Mouse (Mus musculus): ENCODE data around the gene Prune1. TPM values are rescaled to one million over a fixed set of nuclear protein-coding genes. Genes with fewer than 3 reads are reported as not detected.
A peak's percentile ranks its signal among the peaks of the same experiment; 100 is the strongest.

The Prune1 gene
- polyA plus RNA-seq, 2 experiments, result 21.8 to 31.5 TPM

DNA sequence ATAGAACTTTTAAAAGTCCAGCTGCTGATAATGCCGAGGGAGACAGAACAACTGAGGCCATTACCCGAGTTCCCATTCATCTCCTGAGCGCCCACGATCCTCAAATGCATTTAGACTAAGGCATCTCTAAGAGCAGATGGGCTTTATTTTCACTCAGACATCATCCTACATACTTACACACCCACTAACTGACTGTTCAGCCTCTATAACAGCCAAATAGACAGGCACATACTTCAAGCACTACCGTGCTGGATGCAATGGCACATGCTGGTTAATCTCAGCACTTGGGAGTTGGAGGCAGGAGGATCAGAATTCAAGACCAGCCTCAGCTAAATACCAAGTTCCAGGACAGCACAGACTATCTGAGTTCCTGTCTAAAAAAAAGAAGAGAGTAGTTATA lies 12.1 kb downstream of the Prune1 start:
- Histone ChIP-seq H3K4me1 (ENCODE audit: control insufficient read depth, insufficient read depth, low read length) (no peaks in the 10 kb centered on the region), H3K36me3 (ENCODE audit: control insufficient read depth, insufficient read depth, low read length) (peaks cover 35% of the 10 kb centered on the region), H3K9me3 (ENCODE audit: control insufficient read depth, low read length) (no peaks in the 10 kb centered on the region), H3K4me3 (replicated peaks; ENCODE audit: low read length) (no peak overlapping the region), H3K4me2 (replicated peaks; ENCODE audit: low read depth, low read length, severe bottlenecking) (no peak overlapping the region), H3K27ac (replicated peaks; ENCODE audit: low read depth, low read length) (no peak overlapping the region), H3K9ac (ENCODE audit: low read depth, low read length, severe bottlenecking) (no peak overlapping the region), H3K27me3 (ENCODE audit: control insufficient read depth, insufficient read depth, low read length) (no peaks in the 10 kb centered on the region)
- DNase-seq (ENCODE audit: low spot score) (no peak), ATAC-seq (ENCODE audit: low FRiP score, low read depth) (no peak)
- 90% methylated on average over 5 of the region's 5 CpGs for WGBS
- TF ChIP-seq POLR2A (IDR thresholded peaks at IDR 0.05; ENCODE audit: borderline replicate concordance, extremely low read depth, insufficient read depth, insufficient read length), result no peak

- Histone ChIP-seq H3K27me3 (ENCODE audit: control insufficient read depth, insufficient read depth, low read length) (no peaks in the 10 kb centered on the region), H3K4me2 (replicated peaks; ENCODE audit: low read depth, low read length, severe bottlenecking) (no peak overlapping the region), H3K36me3 (ENCODE audit: control insufficient read depth, insufficient read depth, low read length) (peaks cover 50% of the 10 kb centered on the region), H3K9me3 (ENCODE audit: control insufficient read depth, low read length) (no peaks in the 10 kb centered on the region), H3K4me1 (ENCODE audit: control insufficient read depth, insufficient read depth, low read length) (no peaks in the 10 kb centered on the region), H3K4me3 (replicated peaks; ENCODE audit: low read length) (no peak overlapping the region), H3K27ac (replicated peaks; ENCODE audit: low read depth, low read length) (no peak overlapping the region), H3K9ac (ENCODE audit: low read depth, low read length, severe bottlenecking) (no peak overlapping the region)
- DNase-seq (ENCODE audit: low spot score) (no peak), ATAC-seq (ENCODE audit: low FRiP score, low read depth) (no peak)
- no peak for TF ChIP-seq POLR2A (IDR thresholded peaks at IDR 0.05; ENCODE audit: borderline replicate concordance, extremely low read depth, insufficient read depth, insufficient read length)
Observed at GRCm38 (mm10) chr3:95267855-95268254, 14.0 kb downstream of the Prune1 start.

DNA sequence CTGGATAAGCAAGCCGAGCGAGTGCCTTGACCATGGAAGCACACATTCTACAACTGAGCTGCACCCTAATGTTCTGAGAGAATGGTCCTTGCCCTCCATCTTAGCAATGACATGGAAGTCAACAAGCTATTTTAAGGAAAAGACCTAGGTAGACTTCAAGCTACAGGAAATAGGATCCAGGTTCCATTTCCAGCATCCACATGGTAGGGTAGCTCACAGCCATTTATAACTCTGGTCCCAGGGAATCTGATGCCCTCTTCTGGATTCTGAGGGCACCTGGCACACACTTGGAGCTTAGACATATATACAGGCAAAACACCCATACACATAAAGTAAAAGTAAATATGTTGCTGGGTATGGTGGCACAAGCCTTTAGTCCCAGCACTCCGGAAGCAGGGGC lies 15.8 kb downstream of the Prune1 start:
- no peaks in the 10 kb centered on the region for H3K4me1 ChIP-seq (ENCODE audit: control insufficient read depth, insufficient read depth, low read length)
- no peak for TF ChIP-seq POLR2A (IDR thresholded peaks at IDR 0.05; ENCODE audit: borderline replicate concordance, extremely low read depth, insufficient read depth, insufficient read length)
- H3K4me2 ChIP-seq (replicated peaks; ENCODE audit: low read depth, low read length, severe bottlenecking), result no peak overlapping the region
- ATAC-seq (ENCODE audit: low FRiP score, low read depth), result no peak
- DNase-seq (ENCODE audit: low spot score), result no peak
- H3K36me3 ChIP-seq (ENCODE audit: control insufficient read depth, insufficient read depth, low read length), result peaks cover 65% of the 10 kb centered on the region
- H3K27ac ChIP-seq (replicated peaks; ENCODE audit: low read depth, low read length), result no peak overlapping the region
- WGBS, result 94% methylated on average over 3 of the region's 3 CpGs
- H3K9ac ChIP-seq (ENCODE audit: low read depth, low read length, severe bottlenecking), result no peak overlapping the region
- no peak overlapping the region for H3K4me3 ChIP-seq (replicated peaks; ENCODE audit: low read length)
- no peaks in the 10 kb centered on the region for H3K9me3 ChIP-seq (ENCODE audit: control insufficient read depth, low read length)
- no peaks in the 10 kb centered on the region for H3K27me3 ChIP-seq (ENCODE audit: control insufficient read depth, insufficient read depth, low read length)

DNA sequence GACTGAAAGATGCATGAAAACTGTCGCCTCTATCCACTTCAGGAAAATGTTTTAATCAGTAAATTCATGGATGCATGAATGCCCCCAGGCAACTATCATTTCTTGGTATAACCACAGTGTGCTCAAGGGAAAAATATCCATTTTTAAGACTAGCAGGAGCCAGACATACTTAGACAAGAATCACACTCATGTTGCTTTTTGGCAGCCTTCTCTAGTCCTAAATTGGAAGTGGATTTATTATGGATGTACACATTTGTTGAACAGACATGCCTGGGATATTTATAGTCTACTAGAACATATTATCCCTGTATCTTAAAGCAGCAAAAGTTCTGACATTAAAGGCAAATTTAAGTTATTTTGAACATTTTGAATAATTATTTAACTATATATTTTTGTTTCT lies 17.2 kb downstream of the Prune1 start:
- H3K36me3 ChIP-seq (ENCODE audit: control insufficient read depth, insufficient read depth, low read length), result peaks cover 76% of the 10 kb centered on the region
- H3K27ac ChIP-seq (replicated peaks; ENCODE audit: low read depth, low read length), result no peak overlapping the region
- H3K9me3 ChIP-seq (ENCODE audit: control insufficient read depth, low read length), result no peaks in the 10 kb centered on the region
- no peaks in the 10 kb centered on the region for H3K27me3 ChIP-seq (ENCODE audit: control insufficient read depth, insufficient read depth, low read length)
- H3K4me1 ChIP-seq (ENCODE audit: control insufficient read depth, insufficient read depth, low read length), result no peaks in the 10 kb centered on the region
- TF ChIP-seq POLR2A (IDR thresholded peaks at IDR 0.05; ENCODE audit: borderline replicate concordance, extremely low read depth, insufficient read depth, insufficient read length), result no peak
- H3K4me2 ChIP-seq (replicated peaks; ENCODE audit: low read depth, low read length, severe bottlenecking), result no peak overlapping the region
- DNase-seq (ENCODE audit: low spot score), result no peak
- no peak overlapping the region for H3K4me3 ChIP-seq (replicated peaks; ENCODE audit: low read length)
- no peak for ATAC-seq (ENCODE audit: low FRiP score, low read depth)
- no peak overlapping the region for H3K9ac ChIP-seq (ENCODE audit: low read depth, low read length, severe bottlenecking)
- 88% methylated on average over 1 of the region's 1 CpGs for WGBS

DNA sequence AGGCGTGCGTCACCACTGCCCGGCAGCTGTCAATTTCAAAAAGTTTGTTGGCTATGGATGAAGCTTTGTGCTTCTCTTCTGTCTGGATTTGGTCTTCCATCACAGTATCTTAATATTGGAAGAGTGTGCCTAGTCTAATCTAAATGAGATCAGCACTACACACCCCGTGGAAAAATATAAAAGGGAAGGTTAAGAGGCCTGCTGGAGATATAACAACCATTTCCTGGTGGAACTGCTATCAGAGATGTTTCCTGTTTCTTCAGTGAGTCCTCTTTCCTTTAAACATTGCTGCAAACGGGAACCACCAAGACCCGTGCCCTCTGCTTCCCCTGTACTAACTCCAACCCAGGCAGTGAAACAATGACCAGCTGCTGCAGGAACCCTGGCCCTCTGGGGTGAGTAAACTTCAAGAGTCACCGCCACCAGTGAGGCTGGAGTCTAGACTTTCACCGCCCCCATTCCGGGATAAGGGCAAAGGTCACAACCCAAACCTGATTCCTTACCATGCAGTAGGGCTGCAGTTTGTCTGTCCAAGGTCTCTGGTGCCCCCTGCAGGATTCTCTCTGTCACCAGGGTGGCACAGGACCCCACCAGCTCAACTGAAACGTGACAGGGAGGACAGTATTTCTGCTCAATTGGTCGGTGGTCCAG lies 18.7 kb downstream of the Prune1 start:
- peak; percentile 62; the same call in 1 of the 2 replicates for ATAC-seq (ENCODE audit: low FRiP score, low read depth)
- DNase-seq (ENCODE audit: low spot score), result peak; percentile 58
- Histone ChIP-seq H3K27me3 (ENCODE audit: control insufficient read depth, insufficient read depth, low read length) (no peaks in the 10 kb centered on the region), H3K4me1 (ENCODE audit: control insufficient read depth, insufficient read depth, low read length) (no peaks in the 10 kb centered on the region), H3K36me3 (ENCODE audit: control insufficient read depth, insufficient read depth, low read length) (peaks cover 77% of the 10 kb centered on the region), H3K4me3 (replicated peaks; ENCODE audit: low read length) (no peak overlapping the region), H3K9ac (ENCODE audit: low read depth, low read length, severe bottlenecking) (no peak overlapping the region), H3K27ac (replicated peaks; ENCODE audit: low read depth, low read length) (no peak overlapping the region), H3K4me2 (replicated peaks; ENCODE audit: low read depth, low read length, severe bottlenecking) (no peak overlapping the region), H3K9me3 (ENCODE audit: control insufficient read depth, low read length) (no peaks in the 10 kb centered on the region)
- TF ChIP-seq POLR2A (IDR thresholded peaks at IDR 0.05; ENCODE audit: borderline replicate concordance, extremely low read depth, insufficient read depth, insufficient read length), result no peak
- 45% methylated on average over 11 of the region's 11 CpGs for WGBS

Data from limb, embryonic 14.5 days (tissue).